ENCODE assay signal across 27 mouse cellular contexts in genomic region chr1:156271654-156272053, GRCm38 (mm10). TPM values are rescaled to one million over a fixed set of nuclear protein-coding genes. Genes with fewer than 3 reads are reported as not detected.
DNase-seq lines count a peak whose midpoint lies in the region; ATAC-seq and TF ChIP-seq lines count a peak whose summit lies in the region.
"Had no signal": no experiment of that assay in that cellular context is flagged by ENCODE, and none has a peak within 500 bp of the region (broad histone marks: within the 10 kb centered on the region; RNA-seq: fewer than 3 reads in every experiment).

No protein-coding gene starts in this region.

- 62% methylated on average over 5 of the region's 5 CpGs for WGBS in embryonic facial prominence, embryonic 11.5 days
- WGBS in embryonic facial prominence, embryonic 10.5 days: 56% methylated on average over 5 of the region's 5 CpGs
- WGBS in hindbrain, embryonic 16.5 days: 27% methylated on average over 5 of the region's 5 CpGs
- 44% methylated on average over 5 of the region's 5 CpGs for WGBS in hindbrain, embryonic 13.5 days
- 14% methylated on average over 5 of the region's 5 CpGs for WGBS in midbrain, postnatal 0 days

- H3K36me3 ChIP-seq in embryonic facial prominence, embryonic 11.5 days (replicated peaks; ENCODE audit: control insufficient read depth, insufficient read depth, low read depth, low read length): no peaks in the 10 kb centered on the region
- no peaks in the 10 kb centered on the region for H3K36me3 ChIP-seq in embryonic facial prominence, embryonic 10.5 days (replicated peaks)
- H3K36me3 ChIP-seq in hindbrain, embryonic 16.5 days (ENCODE audit: control insufficient read depth, insufficient read depth, low read length): no peaks in the 10 kb centered on the region
- no peaks in the 10 kb centered on the region for H3K36me3 ChIP-seq in hindbrain, embryonic 13.5 days
- no peaks in the 10 kb centered on the region for H3K36me3 ChIP-seq in midbrain, postnatal 0 days (ENCODE audit: insufficient read depth, low read length)
- H3K36me3 ChIP-seq: heart, embryonic 15.5 days; liver, embryonic 13.5 days had no signal

- H3K27ac ChIP-seq in embryonic facial prominence, embryonic 11.5 days (replicated peaks; ENCODE audit: low read depth, low read length): no peak overlapping the region
- no peak overlapping the region for H3K27ac ChIP-seq in embryonic facial prominence, embryonic 10.5 days (replicated peaks)
- H3K27ac ChIP-seq in hindbrain, embryonic 16.5 days (ENCODE audit: low read depth, low read length): no peak overlapping the region
- no peak overlapping the region; the same call in 1 of the 2 replicates for H3K27ac ChIP-seq in hindbrain, embryonic 13.5 days
- 0 out of 2 replicates have a peak overlapping the region, but pooled peaks have one; percentile 38 for H3K27ac ChIP-seq in midbrain, postnatal 0 days (ENCODE audit: low read depth, low read length)
- H3K27ac ChIP-seq: gastrocnemius, adult 2 months; heart, embryonic 15.5 days; liver, embryonic 13.5 days had no signal

- TF ChIP-seq CTCF in midbrain, postnatal 0 days (IDR thresholded peaks at IDR 0.05): no peak

- H3K4me2 ChIP-seq in embryonic facial prominence, embryonic 11.5 days (ENCODE audit: low read depth, low read length): no peak overlapping the region
- H3K4me2 ChIP-seq in hindbrain, embryonic 16.5 days (ENCODE audit: low read length): no peak overlapping the region
- H3K4me2 ChIP-seq in hindbrain, embryonic 13.5 days: no peak overlapping the region
- no peak overlapping the region; the same call in 1 of the 2 replicates for H3K4me2 ChIP-seq in midbrain, postnatal 0 days (ENCODE audit: low read depth, low read length, poor library complexity, severe bottlenecking)
- H3K4me2 ChIP-seq: heart, embryonic 15.5 days; liver, embryonic 13.5 days had no signal

- no peaks in the 10 kb centered on the region for H3K27me3 ChIP-seq in embryonic facial prominence, embryonic 11.5 days (ENCODE audit: control insufficient read depth, insufficient read depth, low read length)
- no peaks in the 10 kb centered on the region for H3K27me3 ChIP-seq in embryonic facial prominence, embryonic 10.5 days (replicated peaks; ENCODE audit: low read depth, poor library complexity, severe bottlenecking)
- H3K27me3 ChIP-seq in hindbrain, embryonic 16.5 days (replicated peaks; ENCODE audit: control insufficient read depth, insufficient read depth, low read length): no peaks in the 10 kb centered on the region
- H3K27me3 ChIP-seq in hindbrain, embryonic 13.5 days: no peaks in the 10 kb centered on the region
- H3K27me3 ChIP-seq in midbrain, postnatal 0 days (ENCODE audit: insufficient read depth, low read length): no peaks in the 10 kb centered on the region
- H3K27me3 ChIP-seq: heart, embryonic 15.5 days; liver, embryonic 13.5 days had no signal

- H3K4me1 ChIP-seq in embryonic facial prominence, embryonic 11.5 days (ENCODE audit: control insufficient read depth, insufficient read depth, low read length): no peaks in the 10 kb centered on the region
- H3K4me1 ChIP-seq in embryonic facial prominence, embryonic 10.5 days: no peaks in the 10 kb centered on the region; the same call in 1 of the 2 replicates
- H3K4me1 ChIP-seq in hindbrain, embryonic 16.5 days (ENCODE audit: control insufficient read depth, insufficient read depth, low read depth, low read length): no peaks in the 10 kb centered on the region
- H3K4me1 ChIP-seq in hindbrain, embryonic 13.5 days (replicated peaks): no peaks in the 10 kb centered on the region; the same call in 1 of the 2 replicates
- H3K4me1 ChIP-seq in midbrain, postnatal 0 days (ENCODE audit: insufficient read depth, low read length): no peaks in the 10 kb centered on the region
- H3K4me1 ChIP-seq: heart, embryonic 15.5 days; liver, embryonic 13.5 days had no signal

- no peak for ATAC-seq in embryonic facial prominence, embryonic 11.5 days (replicated peaks; ENCODE audit: insufficient number of reproducible peaks, low FRiP score, low TSS enrichment, low read depth)
- peak; percentile 54; the same call in 1 of the 2 replicates for ATAC-seq in hindbrain, embryonic 16.5 days
- ATAC-seq in hindbrain, embryonic 13.5 days (ENCODE audit: low FRiP score): no peak
- ATAC-seq in midbrain, postnatal 0 days (ENCODE audit: low FRiP score): no peak
- ATAC-seq: CD4-positive, CD25-positive, alpha-beta regulatory T cell, adult 4 months; inflammation-experienced regulatory T-cells, adult 6 months had no signal

- H3K9ac ChIP-seq in embryonic facial prominence, embryonic 11.5 days (replicated peaks; ENCODE audit: low read length): no peak overlapping the region
- no peak overlapping the region for H3K9ac ChIP-seq in hindbrain, embryonic 16.5 days (ENCODE audit: low read depth, low read length)
- no peak overlapping the region for H3K9ac ChIP-seq in hindbrain, embryonic 13.5 days
- no peak overlapping the region for H3K9ac ChIP-seq in midbrain, postnatal 0 days (replicated peaks; ENCODE audit: low read length, poor library complexity, severe bottlenecking)
- H3K9ac ChIP-seq: heart, embryonic 15.5 days; liver, embryonic 13.5 days had no signal

- DNase-seq in embryonic facial prominence, embryonic 11.5 days (ENCODE audit: low spot score): peak; percentile 55
- no peak for DNase-seq in embryonic facial prominence, embryonic 10.5 days (ENCODE audit: low spot score)
- peak; percentile 22 for DNase-seq in brain, embryonic 18.5 days (ENCODE audit: low read depth, low spot score)
- peak; percentile 67 for DNase-seq in midbrain, postnatal 0 days (ENCODE audit: low spot score)
- no peak for DNase-seq in left cerebral cortex, adult 8-10 months (ENCODE audit: low spot score in 2 of 2)
- DNase-seq: adrenal gland, postnatal 14 days; cerebellum, adult 11 months; cerebellum, adult 9-11 months; gastrocnemius, adult 2 months; heart, postnatal 36 days; kidney, adult 18-20 months; kidney, postnatal 4 days; liver, embryonic 13.5 days; lung, adult 2 months; lung, postnatal 14 days; thymus, adult 18-20 months; thymus, postnatal 4 days had no signal

- no peaks in the 10 kb centered on the region for H3K9me3 ChIP-seq in embryonic facial prominence, embryonic 11.5 days (replicated peaks; ENCODE audit: control insufficient read depth, low read length)
- H3K9me3 ChIP-seq in embryonic facial prominence, embryonic 10.5 days: no peaks in the 10 kb centered on the region
- no peaks in the 10 kb centered on the region for H3K9me3 ChIP-seq in hindbrain, embryonic 16.5 days (ENCODE audit: control insufficient read depth, low read length)
- no peaks in the 10 kb centered on the region for H3K9me3 ChIP-seq in hindbrain, embryonic 13.5 days
- no peaks in the 10 kb centered on the region for H3K9me3 ChIP-seq in midbrain, postnatal 0 days (ENCODE audit: low read length)
- H3K9me3 ChIP-seq: heart, embryonic 15.5 days; liver, embryonic 13.5 days had no signal

- no peak overlapping the region for H3K4me3 ChIP-seq in embryonic facial prominence, embryonic 11.5 days (ENCODE audit: low read depth, low read length)
- H3K4me3 ChIP-seq in embryonic facial prominence, embryonic 10.5 days: no peak overlapping the region
- no peak overlapping the region for H3K4me3 ChIP-seq in hindbrain, embryonic 16.5 days (ENCODE audit: low read length)
- H3K4me3 ChIP-seq in hindbrain, embryonic 13.5 days: no peak overlapping the region
- H3K4me3 ChIP-seq in midbrain, postnatal 0 days (ENCODE audit: low read depth, low read length): no peak overlapping the region
- H3K4me3 ChIP-seq: gastrocnemius, adult 2 months; heart, embryonic 15.5 days; liver, embryonic 13.5 days had no signal

RNA-seq across cellular contexts. Expression of gene Tdrd5, which starts 31.8 kb away (rescaled TPM):
- 0.25 and 0.54 TPM in 2 replicates for polyA plus RNA-seq in embryonic facial prominence, embryonic 11.5 days (2014; fragmentation: Nextera tagmentation; extraction: Ambion mirVana)
- 0.07 and 0.24 TPM in 2 replicates for polyA plus RNA-seq in embryonic facial prominence, embryonic 10.5 days (2016; fragmentation: Nextera tagmentation; extraction: Ambion mirVana)
- polyA plus RNA-seq in hindbrain, embryonic 16.5 days (2015; fragmentation: Nextera tagmentation; extraction: Ambion mirVana): 1.0 and 1.2 TPM in 2 replicates
- polyA plus RNA-seq in hindbrain, embryonic 13.5 days (2015; fragmentation: Nextera tagmentation; extraction: Ambion mirVana): 0.39 and 0.58 TPM in 2 replicates
- total RNA-seq in midbrain, postnatal 0 days (2014; rRNA removed): 0.93 and 1.9 TPM in 2 replicates
- polyA plus RNA-seq in midbrain, postnatal 0 days (2015; fragmentation: Nextera tagmentation; extraction: Ambion mirVana): 1.3 TPM in 2 replicates
- total RNA-seq in left cerebral cortex, adult 8-10 months (2022): 1 to 10 TPM; 2.6 to 2.8 (median 2.6) TPM
- total RNA-seq: gastrocnemius, adult 2 months; heart, postnatal 36 days had no signal
- polyA plus RNA-seq: CD4-positive, CD25-positive, alpha-beta regulatory T cell, adult 4 months; inflammation-experienced regulatory T-cells, adult 6 months; small intestine, adult 2 months had no signal

RNA-seq across cellular contexts. Expression of gene Nphs2, which starts 38.9 kb away (rescaled TPM):
- polyA plus RNA-seq in embryonic facial prominence, embryonic 11.5 days (2014; fragmentation: Nextera tagmentation; extraction: Ambion mirVana): not detected in 2 replicates
- not detected in 2 replicates for polyA plus RNA-seq in embryonic facial prominence, embryonic 10.5 days (2016; fragmentation: Nextera tagmentation; extraction: Ambion mirVana)
- polyA plus RNA-seq in hindbrain, embryonic 16.5 days (2015; fragmentation: Nextera tagmentation; extraction: Ambion mirVana): 0.66 and 0.73 TPM in 2 replicates
- polyA plus RNA-seq in hindbrain, embryonic 13.5 days (2015; fragmentation: Nextera tagmentation; extraction: Ambion mirVana): 0.12 TPM in 1 of 2 replicates, not detected in the other
- total RNA-seq in midbrain, postnatal 0 days (2014; rRNA removed): 1.8 and 2.1 TPM in 2 replicates
- polyA plus RNA-seq in midbrain, postnatal 0 days (2015; fragmentation: Nextera tagmentation; extraction: Ambion mirVana): 0.68 and 0.90 TPM in 2 replicates
- total RNA-seq in left cerebral cortex, adult 8-10 months (2022): under 1 TPM; 0.30 to 0.71 (median 0.52) TPM
- total RNA-seq: adrenal gland, postnatal 14 days; gastrocnemius, adult 2 months; gastrocnemius, postnatal 4 days; heart, postnatal 36 days; megakaryocyte progenitor cell, adult 5-6 weeks; monocyte, adult 5-6 weeks had no signal
- polyA plus RNA-seq: CD4-positive, CD25-positive, alpha-beta regulatory T cell, adult 4 months; inflammation-experienced regulatory T-cells, adult 6 months; liver, embryonic 13.5 days; small intestine, adult 2 months; stomach, embryonic 16.5 days had no signal

Comparison
In these comparisons a context has a peak if more than half of its experiments do, and no peak if none do; other contexts are left out.
1. DNase-seq: peak in embryonic facial prominence, embryonic 11.5 days (single experiment), brain, embryonic 18.5 days (single experiment) and midbrain, postnatal 0 days (single experiment); none in embryonic facial prominence, embryonic 10.5 days (single experiment) and left cerebral cortex, adult 8-10 months (0 of 2).